Mouse (Mus musculus) heart, adult 9 months (tissue): ENCODE data around the gene Ube2l3.

Experiments
- DNase-seq, 2 experiments: peaks; one replicate each; pipeline ENCODE4 v3.0.0; 2022; ENCODE audit warnings: low spot score in 2 of 2

Ube2l3 gene

DNA sequence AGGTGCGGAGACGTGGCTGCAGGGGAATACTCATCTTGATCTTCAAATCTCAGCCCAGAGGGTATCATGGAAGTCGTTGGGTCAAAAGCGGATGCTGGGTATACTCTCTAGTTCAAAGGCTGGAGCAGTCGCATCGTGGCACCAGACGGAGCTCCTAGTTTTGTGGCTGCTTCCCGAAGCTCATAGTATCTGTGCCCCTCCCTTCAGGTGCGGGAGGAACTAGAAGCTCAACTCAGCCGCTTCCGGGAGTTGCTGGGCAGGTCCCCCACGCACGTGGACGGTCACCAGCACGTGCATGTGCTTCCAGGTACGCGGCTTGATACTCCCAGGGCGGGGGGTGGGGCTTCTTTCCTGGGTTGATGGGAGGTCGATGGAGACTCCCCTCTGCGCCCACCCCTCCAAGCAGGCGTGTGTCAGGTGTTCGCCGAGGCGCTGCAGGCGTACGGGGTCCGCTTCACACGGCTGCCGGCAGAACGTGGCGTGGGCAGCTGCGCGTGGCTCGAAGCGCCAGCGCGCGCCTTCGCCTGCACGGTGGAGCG, 55.0 kb downstream of the Ube2l3 start:
- no peak for DNase-seq

- peak; percentile 64 to 71 for DNase-seq
These were observed 55.6 kb downstream of the Ube2l3 start, which contains the start of gene Ccdc116 for GRCm38 (mm10) chr16:17146772-17147235. Gene Ccdc116, minus strand, starts transcription at chr16:17147229.

DNA sequence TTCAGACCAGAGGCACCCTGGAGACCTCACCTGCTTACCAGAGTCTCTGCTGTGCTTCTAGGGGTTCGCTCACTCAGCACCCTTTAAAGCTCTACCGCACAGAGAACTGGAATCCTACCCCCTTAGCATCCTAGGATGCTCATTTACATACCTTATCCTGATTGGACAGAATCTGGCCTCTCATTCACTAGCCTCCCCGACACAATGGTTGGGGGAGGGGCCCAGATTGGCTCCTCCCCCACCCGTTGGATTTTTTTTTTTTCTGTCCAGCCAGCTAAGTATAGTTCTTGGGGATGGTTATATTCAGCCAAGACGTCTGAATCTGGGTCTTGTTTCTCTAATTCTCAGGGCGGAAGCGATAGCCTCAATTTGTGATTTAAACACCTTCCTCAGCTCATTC, 58.1 kb downstream of the Ube2l3 start, which contains the start of gene Ydjc:
Ydjc (plus strand) TSS at position 283 of the 400 bp plus-strand sequence.
- no peak for DNase-seq

DNA sequence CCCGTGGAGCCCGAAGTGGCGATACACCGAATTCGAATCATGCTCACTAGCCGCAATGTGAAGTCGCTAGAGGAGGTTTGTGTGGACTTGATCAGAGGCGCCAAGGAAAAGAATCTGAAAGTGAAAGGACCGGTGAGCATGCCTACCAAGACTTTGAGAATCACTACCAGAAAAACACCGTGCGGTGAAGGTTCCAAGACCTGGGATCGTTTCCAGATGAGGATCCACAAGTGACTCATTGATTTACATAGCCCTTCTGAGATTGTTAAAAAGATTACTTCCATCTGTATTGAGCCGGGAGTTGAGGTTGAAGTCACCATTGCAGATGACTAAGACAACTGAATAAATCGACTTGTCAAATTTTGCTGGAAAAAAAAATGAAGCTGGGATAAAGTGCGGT, 65.1 kb downstream of the Ube2l3 start:
- DNase-seq = no peak

DNA sequence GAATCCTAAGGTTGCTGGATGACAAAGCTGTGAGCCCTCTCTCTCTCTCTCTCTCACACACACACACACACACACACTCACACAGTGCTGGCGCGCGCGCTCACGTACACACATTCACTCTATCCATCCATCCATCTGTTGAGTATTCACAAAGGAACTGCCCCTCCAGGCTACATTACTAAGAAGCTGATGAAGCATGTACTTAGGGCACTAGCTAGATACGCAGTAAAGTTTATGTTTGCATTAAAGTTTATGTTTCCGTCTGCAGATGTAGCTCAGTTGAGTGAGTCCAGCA, 69.6 kb downstream of the Ube2l3 start:
- DNase-seq = no peak

DNA sequence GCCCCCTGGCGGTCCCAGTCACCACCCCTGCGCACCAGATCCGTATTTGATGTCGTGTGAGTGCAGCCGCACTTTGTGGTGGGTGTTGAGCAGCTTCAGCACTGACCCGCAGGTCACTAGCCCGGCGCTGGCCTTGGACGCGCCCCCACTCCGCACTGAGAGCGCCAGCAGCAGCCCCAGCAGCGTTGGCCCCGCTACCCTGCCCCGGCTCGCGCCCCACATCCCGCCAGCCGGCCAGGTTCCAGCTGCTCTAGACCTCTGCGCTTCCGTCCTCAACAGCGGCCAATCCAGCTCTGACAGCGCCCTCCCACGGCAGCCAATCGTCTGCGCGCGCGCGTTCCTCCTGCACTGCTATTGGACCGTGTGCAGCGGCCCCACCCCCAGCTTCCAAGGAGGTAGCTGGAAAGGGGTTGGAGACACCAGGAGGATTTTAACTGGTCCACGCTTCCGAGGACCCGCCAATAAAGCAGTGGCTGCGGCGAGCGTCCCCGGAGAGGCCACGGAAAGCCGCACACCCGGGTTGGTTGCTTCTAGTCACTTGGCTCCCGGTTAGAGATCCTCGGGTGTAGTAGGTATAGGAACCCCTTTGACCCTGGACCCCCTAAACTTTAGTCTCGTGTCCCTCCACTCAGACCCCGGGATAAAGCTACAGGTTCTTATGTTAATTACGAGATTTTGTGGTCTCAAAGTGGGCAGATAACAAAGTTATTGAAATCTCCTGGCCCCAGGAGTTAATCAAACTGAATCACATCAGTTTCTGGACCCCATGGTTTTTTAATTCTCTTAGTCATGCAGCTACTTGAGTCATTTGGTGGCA, 70.2 kb downstream of the Ube2l3 start, which contains the start of gene Sdf2l1:
Sdf2l1 (minus strand) TSS at position 295 of the 817 bp plus-strand sequence.
- DNase-seq = peak; percentile 95 to 96

- DNase-seq = peak in 1 of 2 experiments; percentile 10
These were observed 71.0 kb downstream of the Ube2l3 start for GRCm38 (mm10) chr16:17131191-17132088.

DNA sequence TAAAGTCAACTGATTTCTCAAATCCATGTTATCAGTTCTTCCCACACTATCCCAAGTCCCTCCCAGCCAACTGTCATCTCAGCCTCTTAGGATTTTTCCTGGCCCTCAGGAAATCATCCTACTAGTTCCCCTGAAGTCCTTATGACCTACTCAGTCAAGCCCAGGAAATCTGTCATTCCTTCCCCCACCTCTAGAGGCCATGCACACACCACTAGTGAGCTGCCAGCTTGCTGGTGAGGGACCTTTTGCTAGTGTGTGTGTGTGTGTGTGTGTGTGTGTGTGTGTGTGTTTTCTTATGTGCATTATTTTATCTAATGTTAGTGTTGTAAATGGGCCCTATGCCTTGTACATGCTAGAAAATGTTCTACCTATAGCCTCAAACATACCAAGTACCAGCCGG, 75.2 kb downstream of the Ube2l3 start:
- peak in 1 of 2 experiments; percentile 24 for DNase-seq

DNA sequence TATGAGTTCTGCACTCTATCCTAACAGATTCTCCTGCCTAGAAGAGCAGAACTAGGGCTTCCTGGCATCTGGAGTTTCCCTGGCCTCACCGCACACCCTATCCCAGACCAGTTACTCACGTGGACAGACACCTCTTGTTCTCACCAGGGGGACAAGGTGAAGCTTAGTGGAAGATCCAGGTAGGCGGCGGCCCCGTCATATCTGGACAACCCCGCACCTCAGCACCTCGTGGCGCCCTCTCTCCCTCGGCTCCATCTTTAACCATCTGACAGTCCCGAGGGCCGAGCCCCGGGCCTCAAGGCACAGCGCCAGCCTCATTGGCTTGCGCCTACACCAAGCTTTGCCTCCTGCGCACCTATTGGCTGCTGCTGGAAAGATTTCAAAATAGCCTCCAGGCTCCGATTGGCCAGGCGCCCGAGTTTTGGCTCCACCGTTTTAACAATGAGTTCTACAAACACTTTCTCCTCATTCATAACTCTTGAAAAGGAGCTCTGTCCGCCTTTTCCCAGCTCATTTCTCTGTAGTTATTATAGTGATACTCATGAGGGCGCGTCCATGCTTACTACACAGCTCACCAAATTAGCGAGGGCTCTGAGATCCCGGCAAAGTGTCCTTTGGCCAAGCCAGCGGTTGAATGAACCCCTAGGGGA, 77.5 kb downstream of the Ube2l3 start, which contains the start of gene 2610318N02Rik:
2610318N02Rik (minus strand) TSS at position 297 of the 650 bp plus-strand sequence.
- peak; percentile 32 to 43 for DNase-seq

DNA sequence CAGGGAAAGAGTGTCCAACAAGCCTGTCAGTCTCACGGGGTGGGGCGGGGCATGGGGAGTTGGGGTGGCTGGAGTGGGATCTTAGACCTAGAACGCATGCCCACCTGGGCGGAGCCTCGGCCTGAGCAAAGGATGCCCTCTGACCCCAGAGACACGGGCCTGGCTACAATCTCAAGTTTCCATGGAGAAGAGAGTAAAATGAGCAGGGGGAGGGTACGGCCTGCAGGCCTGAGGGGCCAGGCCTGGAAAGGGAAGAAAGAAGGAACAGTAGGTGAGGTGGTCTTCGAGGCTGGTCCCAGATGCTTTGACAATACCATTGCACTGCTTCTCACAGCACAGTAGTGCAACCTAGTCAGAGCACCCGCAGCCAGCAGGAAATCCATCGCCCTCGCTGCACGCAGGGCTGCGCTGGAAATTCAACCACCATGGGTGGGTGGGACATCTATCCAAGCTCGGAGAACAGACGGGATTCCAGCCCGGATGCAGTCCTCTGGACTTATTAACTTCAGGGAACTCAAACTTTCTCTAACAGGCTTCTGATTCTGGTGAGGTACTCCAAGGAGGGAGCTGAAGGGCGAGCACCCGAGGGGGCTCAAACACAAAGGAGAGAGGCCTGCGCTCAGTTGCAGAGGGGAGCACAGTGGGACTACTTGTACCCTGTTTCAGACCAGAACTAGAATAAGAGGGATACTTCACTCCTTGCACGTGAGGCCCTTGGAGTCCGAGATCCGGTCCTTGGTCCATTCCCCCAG, 78.2 kb downstream of the Ube2l3 start:
- no peak for DNase-seq

GRCm38 (mm10) chr16:17121569-17121968, 80.9 kb downstream of the Ube2l3 start:
- no peak for DNase-seq

GRCm38 (mm10) chr16:17117309-17117799, 85.1 kb downstream of the Ube2l3 start:
- no peak for DNase-seq

DNA sequence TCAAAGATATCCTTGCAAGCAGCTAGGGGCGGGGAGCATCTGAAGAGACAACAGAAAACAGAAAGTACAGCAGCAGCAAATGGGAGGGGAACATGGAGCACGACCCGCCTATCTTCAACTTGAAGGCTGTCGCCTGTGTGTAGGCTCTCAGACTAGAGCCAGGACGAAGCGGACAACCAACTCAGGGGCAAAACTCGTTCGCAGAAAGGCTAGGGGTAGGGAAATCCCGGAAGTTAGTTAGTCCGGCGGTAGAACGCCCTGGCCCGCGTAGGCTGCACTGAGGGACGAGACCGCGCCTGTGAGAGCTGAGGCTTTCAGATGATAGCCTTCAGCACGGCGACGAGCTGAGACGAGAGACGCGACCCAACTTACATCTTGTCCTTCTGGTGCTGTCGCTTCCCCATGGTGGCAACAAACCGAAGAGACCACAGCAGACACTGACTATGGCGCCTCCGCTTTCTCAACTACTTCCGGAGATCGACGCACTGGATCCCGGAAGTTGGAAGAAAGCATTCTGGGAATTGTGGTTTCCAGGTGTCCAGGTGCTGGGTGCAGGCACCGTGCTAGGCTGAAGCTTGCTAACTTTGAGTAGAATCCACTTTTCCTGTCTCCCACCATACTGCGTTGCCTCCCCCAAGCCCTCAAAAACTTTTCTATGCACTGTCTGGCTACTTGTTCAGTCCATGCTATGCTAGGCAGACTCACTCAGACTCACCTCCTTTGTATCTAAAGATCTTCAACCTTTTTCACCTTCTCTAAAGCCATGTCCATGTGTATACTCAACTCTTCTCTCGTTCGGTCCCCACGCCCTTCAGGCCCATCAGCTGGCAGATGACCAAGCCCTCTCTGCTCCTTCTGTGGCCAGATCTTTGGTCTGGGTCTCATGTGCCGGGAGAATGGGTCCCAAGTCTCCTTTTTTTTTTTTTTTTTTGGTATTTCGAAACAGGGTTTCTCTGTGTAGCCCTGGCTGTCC, 91.4 kb downstream of the Ube2l3 start, which contains the start of gene Ppil2:
Ppil2 (minus strand) TSS at position 487 of the 973 bp plus-strand sequence.
- DNase-seq = peak; percentile 73 to 74

DNA sequence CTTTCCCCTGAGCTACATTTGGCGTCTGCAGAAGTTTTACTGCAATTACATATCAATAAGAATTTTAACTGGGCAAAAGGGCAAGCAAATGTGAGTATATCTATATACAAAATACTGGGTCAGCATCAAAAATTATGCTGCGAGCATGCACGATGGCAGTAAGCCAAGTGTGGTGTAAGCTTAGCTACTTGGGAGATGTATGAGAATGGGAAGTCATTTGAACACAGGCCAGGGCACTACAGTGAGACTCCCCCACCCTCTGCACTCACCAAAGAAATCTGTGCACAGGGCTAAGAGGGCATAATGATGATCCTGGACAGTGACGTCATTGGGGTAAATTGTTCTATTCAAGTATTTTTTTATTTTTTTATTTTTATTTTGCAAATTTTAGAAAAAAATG, 97.8 kb downstream of the Ube2l3 start:
- no peak for DNase-seq

DNA sequence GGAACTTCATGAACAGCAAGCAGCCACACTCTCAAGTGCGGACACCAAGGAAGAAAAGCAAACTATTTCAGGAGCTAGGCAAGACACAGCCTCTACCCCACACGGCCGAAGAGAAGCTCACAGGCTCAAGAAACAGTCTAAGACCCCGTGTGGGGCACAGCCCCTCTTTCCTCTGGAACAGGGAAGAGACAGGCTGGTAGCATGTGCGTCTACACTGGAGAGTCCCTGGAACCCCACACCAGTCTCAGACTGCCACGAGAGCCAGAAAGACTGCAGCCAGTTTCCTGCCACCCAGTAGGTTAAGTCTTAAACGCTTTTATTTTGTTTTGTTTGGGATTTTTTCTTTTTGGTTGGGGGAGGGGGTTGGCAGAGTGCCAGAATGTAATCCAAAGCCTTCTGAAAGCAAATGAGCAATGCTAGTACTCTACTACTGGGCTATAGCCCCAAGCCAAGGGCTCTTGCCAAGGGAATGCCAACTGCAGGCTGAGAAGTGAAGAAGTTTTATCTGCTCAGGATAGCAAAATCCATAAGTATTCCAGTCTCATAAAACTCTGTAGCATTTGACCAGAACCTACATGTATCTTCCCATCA, 99.7 kb downstream of the Ube2l3 start:
- DNase-seq = no peak
